Mouse (Mus musculus): ENCODE results near the gene Slc35f6. TPM values are rescaled to one million over a fixed set of nuclear protein-coding genes. Genes with fewer than 3 reads are reported as not detected.
A peak's percentile ranks its signal among the peaks of the same experiment; 100 is the strongest.

Slc35f6 gene
- polyA plus RNA-seq, 1 experiment from 2014 or later, result 17.6 TPM

- H3K4me3 ChIP-seq (ENCODE audit: low read depth, low read length), result no peak overlapping the region
- peaks cover 24% of the 10 kb centered on the region for H3K27me3 ChIP-seq (replicated peaks; ENCODE audit: control insufficient read depth, insufficient read depth, low read length)
- DNase-seq (ENCODE audit: low spot score) (no peak), ATAC-seq (replicated peaks; ENCODE audit: low FRiP score) (no peak)
- H3K9me3 ChIP-seq (ENCODE audit: control insufficient read depth, low read length), result no peaks in the 10 kb centered on the region
- no peak overlapping the region for H3K27ac ChIP-seq (ENCODE audit: low read depth, low read length)
- peaks cover 30% of the 10 kb centered on the region for H3K4me1 ChIP-seq (replicated peaks; ENCODE audit: control insufficient read depth, insufficient read depth, low read length)
- 13% methylated on average over 3 of the region's 3 CpGs for WGBS
- no peak overlapping the region for H3K4me2 ChIP-seq
- no peaks in the 10 kb centered on the region for H3K36me3 ChIP-seq (ENCODE audit: control insufficient read depth, insufficient read depth, low read length)
- H3K9ac ChIP-seq (ENCODE audit: low read depth, low read length), result no peak overlapping the region
Measured at GRCm38 (mm10) chr5:30617357-30617756, 30.4 kb upstream of the Slc35f6 start.

GRCm38 (mm10) chr5:30617851-30618250 lies 29.9 kb upstream of the Slc35f6 start:
- 37% methylated on average over 11 of the region's 11 CpGs for WGBS
- H3K4me2 ChIP-seq, result no peak overlapping the region
- H3K36me3 ChIP-seq (ENCODE audit: control insufficient read depth, insufficient read depth, low read length), result no peaks in the 10 kb centered on the region
- DNase-seq (ENCODE audit: low spot score) (no peak), ATAC-seq (replicated peaks; ENCODE audit: low FRiP score) (no peak)
- no peak overlapping the region for H3K27ac ChIP-seq (ENCODE audit: low read depth, low read length)
- no peaks in the 10 kb centered on the region for H3K9me3 ChIP-seq (ENCODE audit: control insufficient read depth, low read length)
- H3K4me1 ChIP-seq (replicated peaks; ENCODE audit: control insufficient read depth, insufficient read depth, low read length), result peaks cover 33% of the 10 kb centered on the region
- no peak overlapping the region for H3K9ac ChIP-seq (ENCODE audit: low read depth, low read length)
- H3K27me3 ChIP-seq (replicated peaks; ENCODE audit: control insufficient read depth, insufficient read depth, low read length), result peaks cover 29% of the 10 kb centered on the region
- no peak overlapping the region for H3K4me3 ChIP-seq (ENCODE audit: low read depth, low read length)

GRCm38 (mm10) chr5:30618376-30619003 lies 29.2 kb upstream of the Slc35f6 start:
- DNase-seq (ENCODE audit: low spot score) (no peak), ATAC-seq (replicated peaks; ENCODE audit: low FRiP score) (no peak)
- no peak overlapping the region for H3K27ac ChIP-seq (ENCODE audit: low read depth, low read length)
- no peaks in the 10 kb centered on the region for H3K36me3 ChIP-seq (ENCODE audit: control insufficient read depth, insufficient read depth, low read length)
- peaks cover 31% of the 10 kb centered on the region for H3K27me3 ChIP-seq (replicated peaks; ENCODE audit: control insufficient read depth, insufficient read depth, low read length)
- no peak overlapping the region for H3K4me2 ChIP-seq
- no peak overlapping the region for H3K4me3 ChIP-seq (ENCODE audit: low read depth, low read length)
- no peak overlapping the region for H3K9ac ChIP-seq (ENCODE audit: low read depth, low read length)
- WGBS, result 71% methylated on average over 8 of the region's 8 CpGs
- no peaks in the 10 kb centered on the region for H3K9me3 ChIP-seq (ENCODE audit: control insufficient read depth, low read length)
- peaks cover 33% of the 10 kb centered on the region for H3K4me1 ChIP-seq (replicated peaks; ENCODE audit: control insufficient read depth, insufficient read depth, low read length)

- peaks cover 35% of the 10 kb centered on the region for H3K27me3 ChIP-seq (replicated peaks; ENCODE audit: control insufficient read depth, insufficient read depth, low read length)
- 77% methylated on average over 2 of the region's 2 CpGs for WGBS
- no peak for DNase-seq (ENCODE audit: low spot score)
- H3K4me1 ChIP-seq (replicated peaks; ENCODE audit: control insufficient read depth, insufficient read depth, low read length), result peaks cover 31% of the 10 kb centered on the region
- H3K4me2 ChIP-seq, result no peak overlapping the region
- no peaks in the 10 kb centered on the region for H3K36me3 ChIP-seq (ENCODE audit: control insufficient read depth, insufficient read depth, low read length)
- H3K9ac ChIP-seq (ENCODE audit: low read depth, low read length), result no peak overlapping the region
- ATAC-seq (replicated peaks; ENCODE audit: low FRiP score), result no peak
- H3K9me3 ChIP-seq (ENCODE audit: control insufficient read depth, low read length), result no peaks in the 10 kb centered on the region
- H3K4me3 ChIP-seq (ENCODE audit: low read depth, low read length), result no peak overlapping the region
- no peak overlapping the region for H3K27ac ChIP-seq (ENCODE audit: low read depth, low read length)
Measured at GRCm38 (mm10) chr5:30619211-30619610, 28.5 kb upstream of the Slc35f6 start.

GRCm38 (mm10) chr5:30620567-30620966 lies 27.2 kb upstream of the Slc35f6 start:
- Histone ChIP-seq H3K4me2 (no peak overlapping the region), H3K36me3 (ENCODE audit: control insufficient read depth, insufficient read depth, low read length) (no peaks in the 10 kb centered on the region), H3K4me3 (ENCODE audit: low read depth, low read length) (no peak overlapping the region), H3K27me3 (replicated peaks; ENCODE audit: control insufficient read depth, insufficient read depth, low read length) (peaks cover 37% of the 10 kb centered on the region), H3K27ac (ENCODE audit: low read depth, low read length) (no peak overlapping the region), H3K9ac (ENCODE audit: low read depth, low read length) (no peak overlapping the region), H3K9me3 (ENCODE audit: control insufficient read depth, low read length) (no peaks in the 10 kb centered on the region), H3K4me1 (replicated peaks; ENCODE audit: control insufficient read depth, insufficient read depth, low read length) (peaks cover 22% of the 10 kb centered on the region)
- no peak for ATAC-seq (replicated peaks; ENCODE audit: low FRiP score)
- DNase-seq (ENCODE audit: low spot score), result no peak
- 96% methylated on average over 20 of the region's 20 CpGs for WGBS

GRCm38 (mm10) chr5:30621211-30621790 lies 26.4 kb upstream of the Slc35f6 start:
- WGBS, result 82% methylated on average over 9 of the region's 9 CpGs
- Histone ChIP-seq H3K36me3 (ENCODE audit: control insufficient read depth, insufficient read depth, low read length) (no peaks in the 10 kb centered on the region), H3K9me3 (ENCODE audit: control insufficient read depth, low read length) (no peaks in the 10 kb centered on the region), H3K9ac (ENCODE audit: low read depth, low read length) (no peak overlapping the region), H3K4me2 (no peak overlapping the region), H3K4me1 (replicated peaks; ENCODE audit: control insufficient read depth, insufficient read depth, low read length) (peaks cover 22% of the 10 kb centered on the region), H3K27me3 (replicated peaks; ENCODE audit: control insufficient read depth, insufficient read depth, low read length) (peaks cover 37% of the 10 kb centered on the region), H3K4me3 (ENCODE audit: low read depth, low read length) (no peak overlapping the region), H3K27ac (ENCODE audit: low read depth, low read length) (no peak overlapping the region)
- no peak for ATAC-seq (replicated peaks; ENCODE audit: low FRiP score)
- DNase-seq (ENCODE audit: low spot score), result no peak

GRCm38 (mm10) chr5:30621844-30622176 lies 25.9 kb upstream of the Slc35f6 start:
- peak overlapping the region; percentile 34; the same call in 1 of the 2 replicates for H3K4me3 ChIP-seq (ENCODE audit: low read depth, low read length)
- DNase-seq (ENCODE audit: low spot score) (no peak), ATAC-seq (replicated peaks; ENCODE audit: low FRiP score) (no peak)
- H3K4me1 ChIP-seq (replicated peaks; ENCODE audit: control insufficient read depth, insufficient read depth, low read length), result peaks cover 18% of the 10 kb centered on the region
- 48% methylated on average over 22 of the region's 22 CpGs for WGBS
- H3K9ac ChIP-seq (ENCODE audit: low read depth, low read length), result no peak overlapping the region
- H3K27ac ChIP-seq (ENCODE audit: low read depth, low read length), result no peak overlapping the region
- peak overlapping the region; percentile 72 for H3K4me2 ChIP-seq
- H3K27me3 ChIP-seq (replicated peaks; ENCODE audit: control insufficient read depth, insufficient read depth, low read length), result peaks cover 37% of the 10 kb centered on the region
- no peaks in the 10 kb centered on the region for H3K36me3 ChIP-seq (ENCODE audit: control insufficient read depth, insufficient read depth, low read length)
- H3K9me3 ChIP-seq (ENCODE audit: control insufficient read depth, low read length), result no peaks in the 10 kb centered on the region

- Histone ChIP-seq H3K4me1 (replicated peaks; ENCODE audit: control insufficient read depth, insufficient read depth, low read length) (peaks cover 14% of the 10 kb centered on the region), H3K36me3 (ENCODE audit: control insufficient read depth, insufficient read depth, low read length) (no peaks in the 10 kb centered on the region), H3K4me3 (ENCODE audit: low read depth, low read length) (peak overlapping the region; percentile 34), H3K4me2 (peak overlapping the region; percentile 72), H3K27ac (ENCODE audit: low read depth, low read length) (no peak overlapping the region), H3K27me3 (replicated peaks; ENCODE audit: control insufficient read depth, insufficient read depth, low read length) (peaks cover 37% of the 10 kb centered on the region), H3K9ac (ENCODE audit: low read depth, low read length) (no peak overlapping the region), H3K9me3 (ENCODE audit: control insufficient read depth, low read length) (no peaks in the 10 kb centered on the region)
- peak; percentile 46 for DNase-seq (ENCODE audit: low spot score)
- no peak for ATAC-seq (replicated peaks; ENCODE audit: low FRiP score)
- 6% methylated on average over 65 of the region's 69 CpGs for WGBS
Measured at GRCm38 (mm10) chr5:30622177-30622840, 25.4 kb upstream of the Slc35f6 start.

GRCm38 (mm10) chr5:30622841-30623185 lies 24.9 kb upstream of the Slc35f6 start:
- peak overlapping the region; percentile 72 for H3K4me2 ChIP-seq
- DNase-seq (ENCODE audit: low spot score) (peak; percentile 38), ATAC-seq (replicated peaks; ENCODE audit: low FRiP score) (no peak)
- H3K27me3 ChIP-seq (replicated peaks; ENCODE audit: control insufficient read depth, insufficient read depth, low read length), result peaks cover 37% of the 10 kb centered on the region
- no peaks in the 10 kb centered on the region for H3K36me3 ChIP-seq (ENCODE audit: control insufficient read depth, insufficient read depth, low read length)
- peak overlapping the region; percentile 34 for H3K4me3 ChIP-seq (ENCODE audit: low read depth, low read length)
- peaks cover 12% of the 10 kb centered on the region for H3K4me1 ChIP-seq (replicated peaks; ENCODE audit: control insufficient read depth, insufficient read depth, low read length)
- H3K9ac ChIP-seq (ENCODE audit: low read depth, low read length), result 0 out of 2 replicates have a peak overlapping the region, but pooled peaks have one; percentile 2
- H3K9me3 ChIP-seq (ENCODE audit: control insufficient read depth, low read length), result no peaks in the 10 kb centered on the region
- WGBS, result 16% methylated on average over 10 of the region's 10 CpGs
- H3K27ac ChIP-seq (ENCODE audit: low read depth, low read length), result no peak overlapping the region
